Mouse (Mus musculus): Measurements from ENCODE around the gene Olfr1062. TPM values are rescaled to one million over a fixed set of nuclear protein-coding genes. Genes with fewer than 3 reads are reported as not detected.
A peak's percentile ranks its signal among the peaks of the same experiment; 100 is the strongest.
"Not testable (repeated sequence)": the region's sequence is repeated elsewhere in the genome, so short reads cannot be mapped to it uniquely, and the experiment has no call there.

Gene Olfr1062
- total RNA-seq (2017): not detected in 2 replicates

GRCm38 (mm10) chr2:86426649-86427048, at the start of gene Olfr1062:
Gene Olfr1062, minus strand, starts transcription at chr2:86426749.
- ATAC-seq (replicated peaks in 1 of 2; ENCODE audit: insufficient read depth in 1 of 2, low FRiP score in 2 of 2, low TSS enrichment in 1 of 2, low read depth in 1 of 2, poor library complexity in 2 of 2, severe bottlenecking in 2 of 2): not testable (repeated sequence)

GRCm38 (mm10) chr2:86464442-86465109, 38.0 kb upstream of the Olfr1062 start:
- peak; percentile 32 to 58; a peak in 2 of 4 replicates for ATAC-seq (replicated peaks in 1 of 2; ENCODE audit: insufficient read depth in 1 of 2, low FRiP score in 2 of 2, low TSS enrichment in 1 of 2, low read depth in 1 of 2, poor library complexity in 2 of 2, severe bottlenecking in 2 of 2)

GRCm38 (mm10) chr2:86460434-86460833, 33.9 kb upstream of the Olfr1062 start:
- no peak for ATAC-seq (replicated peaks in 1 of 2; ENCODE audit: insufficient read depth in 1 of 2, low FRiP score in 2 of 2, low TSS enrichment in 1 of 2, low read depth in 1 of 2, poor library complexity in 2 of 2, severe bottlenecking in 2 of 2)

GRCm38 (mm10) chr2:86456169-86456568, 29.6 kb upstream of the Olfr1062 start, which contains the start of gene Olfr1066:
Gene Olfr1066, minus strand, starts transcription at chr2:86456269.
- no peak for ATAC-seq (replicated peaks in 1 of 2; ENCODE audit: insufficient read depth in 1 of 2, low FRiP score in 2 of 2, low TSS enrichment in 1 of 2, low read depth in 1 of 2, poor library complexity in 2 of 2, severe bottlenecking in 2 of 2)

- ATAC-seq (replicated peaks in 1 of 2; ENCODE audit: insufficient read depth in 1 of 2, low FRiP score in 2 of 2, low TSS enrichment in 1 of 2, low read depth in 1 of 2, poor library complexity in 2 of 2, severe bottlenecking in 2 of 2): not testable (repeated sequence)
Observed at GRCm38 (mm10) chr2:86450491-86450890, 23.9 kb upstream of the Olfr1062 start, which contains the start of gene Olfr1065. Gene Olfr1065, minus strand, starts transcription at chr2:86450591.

GRCm38 (mm10) chr2:86442101-86442500, 15.6 kb upstream of the Olfr1062 start:
- ATAC-seq (replicated peaks in 1 of 2; ENCODE audit: insufficient read depth in 1 of 2, low FRiP score in 2 of 2, low TSS enrichment in 1 of 2, low read depth in 1 of 2, poor library complexity in 2 of 2, severe bottlenecking in 2 of 2): not testable (repeated sequence)

- not testable (repeated sequence) for ATAC-seq (replicated peaks in 1 of 2; ENCODE audit: insufficient read depth in 1 of 2, low FRiP score in 2 of 2, low TSS enrichment in 1 of 2, low read depth in 1 of 2, poor library complexity in 2 of 2, severe bottlenecking in 2 of 2)
Observed at GRCm38 (mm10) chr2:86428511-86428910, 2.0 kb upstream of the Olfr1062 start.

- ATAC-seq (replicated peaks in 1 of 2; ENCODE audit: insufficient read depth in 1 of 2, low FRiP score in 2 of 2, low TSS enrichment in 1 of 2, low read depth in 1 of 2, poor library complexity in 2 of 2, severe bottlenecking in 2 of 2): no peak
Observed at GRCm38 (mm10) chr2:86413950-86414349, 12.6 kb downstream of the Olfr1062 start, which contains the start of gene Olfr1061. Gene Olfr1061, minus strand, starts transcription at chr2:86414050.

GRCm38 (mm10) chr2:86395114-86395513, 31.4 kb downstream of the Olfr1062 start:
- no peak for ATAC-seq (replicated peaks in 1 of 2; ENCODE audit: insufficient read depth in 1 of 2, low FRiP score in 2 of 2, low TSS enrichment in 1 of 2, low read depth in 1 of 2, poor library complexity in 2 of 2, severe bottlenecking in 2 of 2)

GRCm38 (mm10) chr2:86388461-86388860, 38.1 kb downstream of the Olfr1062 start, which contains the start of gene Olfr1058:
Gene Olfr1058, minus strand, starts transcription at chr2:86388561.
- not testable (repeated sequence) for ATAC-seq (replicated peaks in 1 of 2; ENCODE audit: insufficient read depth in 1 of 2, low FRiP score in 2 of 2, low TSS enrichment in 1 of 2, low read depth in 1 of 2, poor library complexity in 2 of 2, severe bottlenecking in 2 of 2)

GRCm38 (mm10) chr2:86378293-86378692, 48.3 kb downstream of the Olfr1062 start, which contains the start of gene Olfr1057:
Gene Olfr1057, minus strand, starts transcription at chr2:86378393.
- ATAC-seq (replicated peaks in 1 of 2; ENCODE audit: insufficient read depth in 1 of 2, low FRiP score in 2 of 2, low TSS enrichment in 1 of 2, low read depth in 1 of 2, poor library complexity in 2 of 2, severe bottlenecking in 2 of 2): no peak

Other genes starting within 250 kb of the Olfr1062 start
- not detected in 2 replicates for gene Olfr1044, start 248.9 kb downstream of the Olfr1062 start, total RNA-seq (2017)
- gene Olfr52, start 241.1 kb downstream of the Olfr1062 start, total RNA-seq (2017): not detected in 2 replicates
- not detected in 2 replicates for gene Olfr1045, start 223.7 kb downstream of the Olfr1062 start, total RNA-seq (2017)
- gene Olfr1046, start 207.4 kb downstream of the Olfr1062 start, total RNA-seq (2017): not detected in 2 replicates
- not detected in 2 replicates for gene Olfr1047, start 195.3 kb downstream of the Olfr1062 start, total RNA-seq (2017)
- gene Olfr1048, start 186.5 kb downstream of the Olfr1062 start, total RNA-seq (2017): not detected in 2 replicates
- not detected in 2 replicates for gene Olfr1049, start 168.4 kb downstream of the Olfr1062 start, total RNA-seq (2017)
- not detected in 2 replicates for gene Olfr1051, start 147.7 kb downstream of the Olfr1062 start, total RNA-seq (2017)
- not detected in 2 replicates for gene Olfr1052, start 134.3 kb downstream of the Olfr1062 start, total RNA-seq (2017)
- gene Olfr1053, start 111.5 kb downstream of the Olfr1062 start, total RNA-seq (2017): not detected in 2 replicates
- gene Olfr1054, start 91.3 kb downstream of the Olfr1062 start, total RNA-seq (2017): not detected in 2 replicates
- not detected in 2 replicates for gene Olfr1055, start 76.5 kb downstream of the Olfr1062 start, total RNA-seq (2017)
- not detected in 2 replicates for gene Olfr1056, start 64.3 kb downstream of the Olfr1062 start, total RNA-seq (2017)
- not detected in 2 replicates for gene Olfr1057, start 48.4 kb downstream of the Olfr1062 start, total RNA-seq (2017)
- gene Olfr1058, start 38.2 kb downstream of the Olfr1062 start, total RNA-seq (2017): not detected in 2 replicates
- gene Olfr1061, start 12.7 kb downstream of the Olfr1062 start, total RNA-seq (2017): not detected in 2 replicates
- gene Olfr1065, start 23.8 kb upstream of the Olfr1062 start, total RNA-seq (2017): not detected in 2 replicates
- gene Olfr1066, start 29.5 kb upstream of the Olfr1062 start, total RNA-seq (2017): not detected in 2 replicates
- not detected in 2 replicates for gene Olfr228, start 60.6 kb upstream of the Olfr1062 start, total RNA-seq (2017)
- not detected in 2 replicates for gene Olfr1076, start 81.7 kb upstream of the Olfr1062 start, total RNA-seq (2017)
- not detected in 2 replicates for gene Olfr1079, start 115.7 kb upstream of the Olfr1062 start, total RNA-seq (2017)
- gene Olfr1080, start 131.5 kb upstream of the Olfr1062 start, total RNA-seq (2017): not detected in 2 replicates
- gene Olfr1082, start 172.2 kb upstream of the Olfr1062 start, total RNA-seq (2017): not detected in 2 replicates
- not detected in 2 replicates for gene Olfr1084, start 213.0 kb upstream of the Olfr1062 start, total RNA-seq (2017)
- not detected in 2 replicates for gene Olfr1085, start 235.3 kb upstream of the Olfr1062 start, total RNA-seq (2017)

Measured in hematopoietic stem cell, adult 5-6 weeks (primary cell).